Mouse (Mus musculus): ENCODE measurements at regions not wholly inside any gene's neighbourhood (a gene's known extent, or its start where the extent isn't known, plus 50 kb on each side); places are given as distances from the start of the nearest gene placed in this dataset.

DNA sequence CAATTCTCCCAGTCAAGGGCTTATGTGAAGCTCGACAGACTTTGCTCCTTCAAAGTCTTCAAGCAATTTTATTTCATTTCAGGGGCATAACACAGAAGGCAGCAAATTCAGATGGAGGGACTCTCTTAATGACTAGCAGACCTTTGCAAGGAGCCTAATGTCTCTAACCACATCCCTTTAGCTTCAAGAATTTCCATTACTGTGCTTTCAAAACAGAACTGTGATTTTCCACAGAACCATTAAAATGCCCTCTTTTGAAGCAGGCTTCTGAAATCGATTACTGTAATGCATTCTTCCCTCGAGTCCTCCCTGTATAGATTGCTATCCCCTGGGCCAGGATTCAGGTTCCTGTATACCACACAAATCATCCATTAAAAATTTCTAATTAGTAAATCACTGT, 80.9 kb upstream of the Tac1 start:
- no peak for DNase-seq (ENCODE audit: low read depth, low spot score)

GRCm38 (mm10) chr6:7476907-7477306, 77.8 kb upstream of the Tac1 start:
- DNase-seq (ENCODE audit: low read depth, low spot score) = no peak

DNA sequence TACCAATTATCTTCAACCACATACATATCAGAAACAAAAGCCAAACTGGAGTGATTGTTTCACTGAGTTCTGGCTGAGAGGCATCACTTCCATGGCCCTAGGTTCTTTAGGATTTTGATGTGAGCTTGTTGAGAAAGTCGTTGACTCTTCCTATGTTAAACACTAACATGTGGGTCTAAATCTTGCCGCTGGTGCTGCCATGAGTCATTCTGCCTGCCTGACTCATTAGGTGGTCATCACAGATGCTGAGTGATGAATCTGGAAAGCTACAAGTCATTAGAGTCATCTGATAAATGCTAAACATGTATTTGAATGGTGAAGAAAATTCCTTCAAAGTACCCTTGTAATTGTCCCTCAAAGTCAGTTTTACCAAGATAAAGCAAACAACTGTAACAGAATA, 60.4 kb upstream of the Tac1 start:
- DNase-seq (ENCODE audit: low read depth, low spot score) = no peak

GRCm38 (mm10) chr6:7496766-7497165, 57.9 kb upstream of the Tac1 start:
- DNase-seq (ENCODE audit: low read depth, low spot score) = no peak

Data from A20 (cell line).